Mouse (Mus musculus): Measurements from ENCODE around the gene Gm42906. TPM values are rescaled to one million over a fixed set of nuclear protein-coding genes. Genes with fewer than 3 reads are reported as not detected.

The Gm42906 gene
- polyA plus RNA-seq, 1 experiment from 2014 or later = 0.66 TPM

DNA sequence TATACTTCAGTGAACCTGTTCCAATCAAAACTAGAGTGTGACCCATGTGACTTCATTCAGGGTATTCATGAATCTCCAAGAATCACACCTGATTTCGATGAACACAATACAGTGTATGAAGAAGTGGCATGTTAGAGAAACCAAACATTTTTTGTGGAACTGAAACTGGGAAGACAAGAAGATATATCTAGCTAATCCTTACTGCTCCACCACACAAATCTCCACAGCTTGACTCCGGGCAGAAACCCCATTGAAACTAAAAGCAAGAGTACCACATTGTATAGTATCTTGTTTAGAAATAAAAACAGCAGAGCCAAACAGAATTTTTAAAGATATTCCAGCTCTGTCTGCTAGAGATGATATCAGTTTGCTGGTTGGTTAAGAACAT, 27.4 kb downstream of the Gm42906 start:
- no peak for ATAC-seq
- H3K9me3 ChIP-seq (ENCODE audit: low read length) = no peaks in the 10 kb centered on the region
- TF ChIP-seq EP300 (IDR thresholded peaks at IDR 0.05) (no peak), CTCF (IDR thresholded peaks at IDR 0.05) (no peak)
- no peak overlapping the region for H3K4me2 ChIP-seq (replicated peaks; ENCODE audit: low read depth, low read length)
- no peak overlapping the region for H3K9ac ChIP-seq (replicated peaks; ENCODE audit: low read depth)
- H3K27ac ChIP-seq (ENCODE audit: low read length) = no peak overlapping the region
- no peaks in the 10 kb centered on the region for H3K36me3 ChIP-seq (ENCODE audit: insufficient read depth, low read length)
- no peak for DNase-seq (ENCODE audit: low spot score)
- no peaks in the 10 kb centered on the region for H3K4me1 ChIP-seq (ENCODE audit: insufficient read depth, low read depth, low read length)
- no peak overlapping the region for H3K4me3 ChIP-seq (ENCODE audit: low read depth, low read length)
- no peaks in the 10 kb centered on the region for H3K27me3 ChIP-seq (replicated peaks; ENCODE audit: insufficient read depth, low read length)
- WGBS = 82% methylated on average over 2 of the region's 2 CpGs

DNA sequence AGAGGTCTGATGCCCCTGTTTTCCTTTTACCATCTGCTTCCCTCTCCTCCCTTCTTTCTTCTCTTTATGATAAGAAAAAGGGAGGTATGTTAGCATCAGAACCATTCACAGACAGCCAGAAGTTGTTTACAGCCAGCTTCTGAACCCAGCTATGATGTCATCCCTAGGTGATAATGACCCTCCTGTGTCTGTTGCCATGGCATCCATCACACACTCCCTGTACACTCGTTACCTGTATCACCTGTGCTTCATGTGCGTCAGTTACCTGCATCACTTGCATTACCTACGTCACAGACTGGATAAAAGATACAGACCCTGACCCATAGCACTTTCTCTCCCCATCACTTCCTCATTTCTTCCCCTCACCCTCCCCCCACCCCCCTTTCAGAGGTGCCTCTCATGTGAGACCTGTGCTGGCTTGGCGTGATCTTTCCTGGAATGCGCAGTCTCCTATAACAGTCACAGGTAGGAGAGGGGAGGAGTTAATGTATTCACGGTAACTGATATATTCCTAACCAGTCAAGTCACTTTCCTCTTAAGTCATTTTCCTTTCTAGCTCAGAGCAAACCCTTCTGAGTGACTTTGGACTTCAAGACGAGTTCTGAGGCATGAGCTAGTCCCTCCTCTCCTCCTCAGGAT, 27.9 kb downstream of the Gm42906 start:
- Histone ChIP-seq H3K27ac (ENCODE audit: low read length) (no peak overlapping the region), H3K27me3 (replicated peaks; ENCODE audit: insufficient read depth, low read length) (no peaks in the 10 kb centered on the region), H3K9me3 (ENCODE audit: low read length) (no peaks in the 10 kb centered on the region), H3K9ac (replicated peaks; ENCODE audit: low read depth) (no peak overlapping the region), H3K4me3 (ENCODE audit: low read depth, low read length) (no peak overlapping the region), H3K4me2 (replicated peaks; ENCODE audit: low read depth, low read length) (no peak overlapping the region), H3K4me1 (ENCODE audit: insufficient read depth, low read depth, low read length) (peaks cover 2% of the 10 kb centered on the region; the same call in 1 of the 2 replicates), H3K36me3 (ENCODE audit: insufficient read depth, low read length) (no peaks in the 10 kb centered on the region)
- DNase-seq (ENCODE audit: low spot score) = no peak
- no peak for ATAC-seq
- WGBS = 59% methylated on average over 7 of the region's 7 CpGs
- TF ChIP-seq CTCF (IDR thresholded peaks at IDR 0.05) = no peak
- TF ChIP-seq EP300 (IDR thresholded peaks at IDR 0.05) = no peak

DNA sequence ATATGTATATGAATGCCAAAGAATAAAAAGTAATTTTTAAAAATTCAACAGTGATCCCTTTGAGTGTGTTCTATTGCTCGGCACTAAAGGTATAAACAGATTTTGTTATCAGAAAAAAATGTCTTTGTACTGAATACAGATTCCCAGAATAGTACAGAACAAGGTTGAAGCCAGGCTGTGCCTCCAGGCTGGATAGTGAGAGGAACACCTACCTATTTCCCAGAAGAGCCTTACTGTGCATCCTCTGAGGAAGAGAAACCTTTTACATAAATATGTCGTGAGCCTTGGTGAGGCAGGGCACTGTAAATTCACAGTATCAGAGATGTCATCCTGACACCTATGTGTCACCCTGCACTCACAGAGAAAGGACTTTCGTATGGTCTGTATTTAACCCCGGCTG, 31.8 kb downstream of the Gm42906 start:
- Histone ChIP-seq H3K4me1 (ENCODE audit: insufficient read depth, low read depth, low read length) (peaks cover 14% of the 10 kb centered on the region), H3K4me3 (ENCODE audit: low read depth, low read length) (no peak overlapping the region), H3K36me3 (ENCODE audit: insufficient read depth, low read length) (no peaks in the 10 kb centered on the region), H3K27me3 (replicated peaks; ENCODE audit: insufficient read depth, low read length) (no peaks in the 10 kb centered on the region), H3K9me3 (ENCODE audit: low read length) (no peaks in the 10 kb centered on the region), H3K27ac (ENCODE audit: low read length) (no peak overlapping the region), H3K9ac (replicated peaks; ENCODE audit: low read depth) (no peak overlapping the region), H3K4me2 (replicated peaks; ENCODE audit: low read depth, low read length) (no peak overlapping the region)
- 69% methylated on average over 4 of the region's 4 CpGs for WGBS
- no peak for TF ChIP-seq CTCF (IDR thresholded peaks at IDR 0.05)
- no peak for TF ChIP-seq EP300 (IDR thresholded peaks at IDR 0.05)
- ATAC-seq (no peak), DNase-seq (ENCODE audit: low spot score) (no peak)

DNA sequence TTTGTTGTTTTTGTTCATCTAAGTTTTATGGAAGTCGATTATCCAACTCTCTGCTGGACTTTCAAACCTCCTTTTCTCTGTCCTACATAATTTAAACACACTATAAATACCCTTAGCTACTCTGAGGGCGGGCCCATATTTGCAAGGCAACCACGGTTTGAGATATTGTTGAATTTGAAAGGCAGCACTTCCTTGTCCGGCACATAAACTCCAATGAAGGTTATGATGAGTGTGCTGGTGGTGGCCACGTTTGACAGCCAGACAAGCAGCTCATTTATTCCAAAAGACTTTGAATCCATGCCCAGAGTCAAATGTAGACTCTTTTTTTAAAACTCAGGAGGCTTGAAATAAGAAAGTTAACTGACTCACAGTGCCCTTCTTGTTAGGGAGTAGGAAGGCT, 33.3 kb downstream of the Gm42906 start:
- peaks cover 14% of the 10 kb centered on the region for H3K4me1 ChIP-seq (ENCODE audit: insufficient read depth, low read depth, low read length)
- no peak overlapping the region for H3K9ac ChIP-seq (replicated peaks; ENCODE audit: low read depth)
- H3K27ac ChIP-seq (ENCODE audit: low read length) = 0 out of 2 replicates have a peak overlapping the region, but pooled peaks have one; percentile 43
- no peak overlapping the region for H3K4me3 ChIP-seq (ENCODE audit: low read depth, low read length)
- H3K9me3 ChIP-seq (ENCODE audit: low read length) = no peaks in the 10 kb centered on the region
- no peaks in the 10 kb centered on the region for H3K36me3 ChIP-seq (ENCODE audit: insufficient read depth, low read length)
- ATAC-seq (no peak), DNase-seq (ENCODE audit: low spot score) (peak; percentile 12)
- 0 out of 2 replicates have a peak overlapping the region, but pooled peaks have one; percentile 0 for H3K4me2 ChIP-seq (replicated peaks; ENCODE audit: low read depth, low read length)
- H3K27me3 ChIP-seq (replicated peaks; ENCODE audit: insufficient read depth, low read length) = no peaks in the 10 kb centered on the region
- TF ChIP-seq EP300 (IDR thresholded peaks at IDR 0.05) (no peak), CTCF (IDR thresholded peaks at IDR 0.05) (no peak)
- WGBS = 13% methylated on average over 5 of the region's 5 CpGs

DNA sequence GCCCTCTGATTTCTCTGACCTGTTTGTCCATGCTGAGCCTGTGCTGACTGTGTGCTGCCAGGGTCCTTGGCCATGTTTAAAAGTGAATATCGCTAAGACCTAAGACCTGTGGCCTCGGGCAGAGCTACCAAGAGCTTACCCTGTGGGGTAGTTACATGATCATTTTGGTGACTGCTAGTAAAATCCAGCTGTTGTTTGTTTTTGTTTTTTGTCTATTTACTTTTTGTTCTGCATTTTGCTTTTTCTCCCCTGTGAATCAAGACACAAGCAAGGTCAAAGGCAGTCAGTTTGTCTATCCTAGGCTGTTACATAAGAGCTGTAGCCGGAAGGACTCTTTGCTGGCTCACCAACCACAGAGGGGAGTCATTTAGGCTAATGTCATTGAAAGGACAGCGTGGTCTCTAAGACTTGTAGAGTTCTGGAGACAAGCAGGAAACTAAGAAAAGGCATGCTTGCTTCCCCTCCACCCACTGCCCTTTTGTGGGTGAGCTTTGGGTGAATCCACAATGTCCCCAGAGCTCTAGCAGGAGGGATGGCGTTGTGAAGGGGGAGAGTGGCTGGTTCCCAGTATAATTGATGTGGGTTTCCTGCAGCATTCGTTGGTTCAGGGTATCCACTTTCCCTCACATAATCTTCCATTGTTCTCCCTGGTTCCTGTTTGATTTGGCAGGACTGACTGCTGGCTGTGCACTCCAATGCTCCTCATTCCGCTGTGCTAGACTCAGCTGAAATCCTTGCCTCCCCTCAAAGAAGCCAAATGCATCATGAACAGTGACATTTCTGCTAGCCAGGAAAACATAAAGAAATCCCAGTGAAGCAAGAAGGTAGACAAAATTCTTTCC, 33.9 kb downstream of the Gm42906 start:
- H3K4me3 ChIP-seq (ENCODE audit: low read depth, low read length) = no peak overlapping the region
- no peaks in the 10 kb centered on the region for H3K9me3 ChIP-seq (ENCODE audit: low read length)
- peak; percentile 63 for ATAC-seq
- H3K27ac ChIP-seq (ENCODE audit: low read length) = peak overlapping the region; percentile 43; the same call in 1 of the 2 replicates
- H3K4me2 ChIP-seq (replicated peaks; ENCODE audit: low read depth, low read length) = no peak overlapping the region
- TF ChIP-seq CTCF (IDR thresholded peaks at IDR 0.05) = no peak
- TF ChIP-seq EP300 (IDR thresholded peaks at IDR 0.05) = no peak
- no peaks in the 10 kb centered on the region for H3K36me3 ChIP-seq (ENCODE audit: insufficient read depth, low read length)
- 22% methylated on average over 7 of the region's 7 CpGs for WGBS
- no peaks in the 10 kb centered on the region for H3K27me3 ChIP-seq (replicated peaks; ENCODE audit: insufficient read depth, low read length)
- DNase-seq (ENCODE audit: low spot score) = peak; percentile 18
- peaks cover 14% of the 10 kb centered on the region for H3K4me1 ChIP-seq (ENCODE audit: insufficient read depth, low read depth, low read length)
- H3K9ac ChIP-seq (replicated peaks; ENCODE audit: low read depth) = no peak overlapping the region

DNA sequence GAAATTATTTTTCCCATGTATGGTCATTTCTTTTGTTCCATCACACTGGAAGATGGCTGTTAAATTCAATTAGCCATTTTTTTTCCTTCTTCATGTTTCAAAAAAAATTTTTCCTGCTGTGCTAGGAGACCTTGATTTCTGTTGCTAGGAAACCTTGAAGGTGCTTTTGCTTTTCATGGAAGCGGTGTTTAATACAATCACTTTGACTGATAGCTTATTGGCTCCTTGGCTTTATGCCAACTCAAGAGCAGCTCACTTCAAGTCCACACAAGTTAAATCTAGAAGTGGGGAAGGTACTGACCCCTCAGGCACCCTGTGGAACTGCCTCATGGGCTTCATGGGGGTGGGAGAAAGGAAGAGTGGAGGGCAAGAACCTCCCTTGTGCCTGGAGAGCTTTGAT, 38.1 kb downstream of the Gm42906 start:
- ATAC-seq (no peak), DNase-seq (ENCODE audit: low spot score) (no peak)
- TF ChIP-seq CTCF (IDR thresholded peaks at IDR 0.05) = no peak
- TF ChIP-seq EP300 (IDR thresholded peaks at IDR 0.05) = no peak
- Histone ChIP-seq H3K36me3 (ENCODE audit: insufficient read depth, low read length) (no peaks in the 10 kb centered on the region), H3K4me3 (ENCODE audit: low read depth, low read length) (no peak overlapping the region), H3K9ac (replicated peaks; ENCODE audit: low read depth) (no peak overlapping the region), H3K9me3 (ENCODE audit: low read length) (no peaks in the 10 kb centered on the region), H3K27ac (ENCODE audit: low read length) (no peak overlapping the region), H3K4me1 (ENCODE audit: insufficient read depth, low read depth, low read length) (peaks cover 10% of the 10 kb centered on the region), H3K27me3 (replicated peaks; ENCODE audit: insufficient read depth, low read length) (no peaks in the 10 kb centered on the region), H3K4me2 (replicated peaks; ENCODE audit: low read depth, low read length) (no peak overlapping the region)
- 34% methylated on average over 1 of the region's 1 CpGs for WGBS

Measured in lung, postnatal 0 days (tissue).